Mouse (Mus musculus) adrenal gland, postnatal 4 days (tissue): Measurements from ENCODE around the gene Fam114a2. TPM values are rescaled to one million over a fixed set of nuclear protein-coding genes. Genes with fewer than 3 reads are reported as not detected.

Experiments
- DNase-seq, 2 experiments: peaks; one replicate each; pipeline ENCODE4 v3.0.0; 2021 to 2022; ENCODE audit warnings: low spot score in 2 of 2, mixed read lengths in 2 of 2
- total RNA-seq, 2 experiments: library from RNA; stranded (reverse); gene quantifications; 2 replicates each; pipeline ENCODE4 v1.2.3; 2021

The Fam114a2 gene
- total RNA-seq, 2 experiments from 2014 or later, result 54.9 to 60.5 TPM

DNA sequence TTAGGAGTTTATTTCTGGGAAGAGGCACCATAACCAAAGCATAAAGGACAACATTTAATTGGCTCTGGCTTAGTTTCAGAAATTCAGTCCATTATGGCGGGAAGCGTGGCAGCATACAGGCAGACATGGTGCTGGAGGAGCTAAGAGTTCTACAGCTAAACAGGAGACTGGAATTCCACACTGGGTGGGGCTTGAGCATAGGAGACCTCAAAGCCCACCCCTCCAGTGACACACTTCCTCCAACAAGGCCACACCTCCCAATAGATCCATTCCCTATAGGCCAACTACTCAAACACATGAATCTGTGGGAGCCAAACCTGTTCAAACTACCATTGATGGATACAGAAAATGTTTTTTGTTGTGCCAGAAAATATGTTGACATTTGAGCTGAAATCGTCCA is 2.8 kb upstream of the Fam114a2 start:
- DNase-seq, result no peak

DNA sequence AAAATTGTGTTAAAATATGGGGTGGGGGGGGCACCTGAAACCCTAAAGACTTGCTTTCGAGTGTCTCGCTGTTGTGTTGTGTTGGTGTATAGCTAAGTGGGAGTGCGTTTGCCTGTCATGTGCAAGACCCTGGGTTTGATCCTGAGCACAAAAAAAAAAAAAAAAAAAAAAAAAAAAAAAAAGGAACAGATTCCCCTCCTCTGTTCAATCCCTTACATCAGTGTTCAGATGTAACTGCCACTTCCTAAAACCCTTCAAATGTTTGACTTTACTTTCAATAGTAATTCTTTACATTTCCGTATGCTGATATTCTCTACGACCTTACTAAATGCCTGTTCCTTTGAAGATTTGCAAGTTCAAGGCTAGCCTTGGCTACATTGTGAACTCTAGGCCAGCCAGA is 887 bp upstream of the Fam114a2 start:
- no peak for DNase-seq

DNA sequence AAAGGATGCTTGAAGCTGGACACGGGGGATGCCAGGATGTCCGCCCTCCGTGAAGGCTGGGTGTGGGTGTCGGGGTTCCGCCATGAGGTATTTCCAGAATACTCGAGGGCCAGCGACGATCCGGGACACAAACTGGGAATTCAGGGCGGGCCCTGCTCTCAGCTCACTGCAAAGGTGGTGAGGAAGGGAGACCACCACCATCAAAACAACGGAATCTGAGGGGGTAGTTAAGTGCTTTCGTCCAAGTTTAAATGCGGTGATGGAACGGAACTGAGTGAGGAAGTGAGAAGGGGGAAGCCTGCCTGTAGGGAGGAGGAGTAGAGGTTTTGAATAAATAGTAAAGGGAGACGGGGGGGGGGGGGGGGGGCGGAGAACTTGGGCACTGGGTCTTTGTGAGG is 333 bp upstream of the Fam114a2 start:
- DNase-seq, result no peak

DNA sequence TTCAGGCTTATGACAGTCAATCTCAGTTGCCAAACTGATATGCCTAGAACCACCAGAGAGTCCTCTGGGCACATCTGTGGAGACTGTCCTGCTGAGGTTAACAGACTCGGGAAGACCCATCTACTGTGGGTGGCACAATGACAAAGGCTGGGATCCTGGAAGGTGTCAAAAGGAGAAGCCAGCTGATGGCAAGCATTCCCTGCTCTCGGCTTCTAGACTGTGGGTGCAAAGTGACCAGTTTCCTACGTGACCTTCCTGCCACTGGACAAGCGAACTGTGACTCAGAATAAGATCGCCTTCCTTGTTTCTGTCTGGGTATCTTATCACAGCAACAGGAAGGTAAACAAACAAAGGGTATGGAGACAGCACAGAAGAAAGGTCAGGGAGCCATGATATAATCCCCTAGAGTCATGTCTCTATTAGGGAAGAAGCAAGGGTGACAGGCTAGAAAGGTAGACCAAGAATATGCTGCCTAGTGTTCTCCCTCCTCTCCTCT is 1.4 kb downstream of the Fam114a2 start:
- no peak for DNase-seq

DNA sequence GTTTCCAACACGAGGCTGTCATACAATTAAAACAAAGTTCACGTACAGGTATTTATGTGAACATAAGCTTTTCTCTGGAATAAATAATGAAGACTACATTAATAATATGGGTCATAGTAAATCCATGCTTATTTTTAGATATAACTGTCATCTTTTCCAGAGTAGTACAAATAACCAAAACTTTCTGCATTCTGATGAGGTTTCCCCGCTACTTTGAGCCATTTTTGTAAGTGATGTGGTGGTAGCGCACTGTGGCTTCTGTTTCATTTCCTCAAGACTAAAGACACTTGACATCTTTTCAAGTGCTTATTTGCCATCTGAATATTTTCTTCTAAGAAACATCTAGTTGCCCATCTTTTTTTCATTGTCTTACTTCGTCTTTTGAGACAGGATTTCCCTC is 3.2 kb downstream of the Fam114a2 start:
- no peak for DNase-seq

DNA sequence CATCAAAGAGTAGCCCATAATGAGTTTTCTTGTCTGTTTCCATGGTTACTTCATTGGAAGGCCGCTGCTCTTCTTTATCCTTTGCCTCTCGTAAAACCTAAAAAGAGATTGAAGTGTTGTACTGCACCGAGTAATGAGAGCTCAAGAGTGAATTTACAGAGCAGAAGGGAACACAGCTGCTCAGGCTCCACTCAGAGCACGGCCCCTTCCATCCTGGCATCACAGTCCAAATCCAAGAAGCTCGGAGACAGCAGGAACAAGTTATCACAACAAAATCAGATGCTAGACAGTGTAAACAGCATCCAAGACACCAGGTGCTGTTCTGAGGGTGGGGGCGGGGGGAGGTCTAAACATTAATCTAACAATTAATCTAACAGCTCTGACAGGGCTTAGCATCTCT is 11.5 kb downstream of the Fam114a2 start:
- no peak for DNase-seq

DNA sequence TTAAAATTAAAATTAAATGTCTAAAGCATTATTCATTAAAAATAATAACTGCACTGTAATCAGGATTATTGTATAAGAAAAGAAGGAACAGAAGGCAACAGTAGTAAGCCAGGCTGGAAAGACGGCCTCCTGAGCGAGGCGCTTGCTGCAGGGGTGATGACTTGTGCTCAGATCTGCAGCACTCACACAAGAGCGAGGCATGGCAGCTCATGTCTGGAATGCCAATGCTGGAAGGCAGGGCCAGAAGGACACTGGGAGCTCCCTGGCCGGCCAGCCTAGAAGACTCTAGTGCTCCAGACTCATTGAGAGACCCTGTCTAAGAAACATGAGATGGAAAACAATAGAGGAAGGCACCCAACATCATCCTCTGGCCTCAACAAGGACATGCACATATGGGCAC is 15.3 kb downstream of the Fam114a2 start:
- no peak for DNase-seq

DNA sequence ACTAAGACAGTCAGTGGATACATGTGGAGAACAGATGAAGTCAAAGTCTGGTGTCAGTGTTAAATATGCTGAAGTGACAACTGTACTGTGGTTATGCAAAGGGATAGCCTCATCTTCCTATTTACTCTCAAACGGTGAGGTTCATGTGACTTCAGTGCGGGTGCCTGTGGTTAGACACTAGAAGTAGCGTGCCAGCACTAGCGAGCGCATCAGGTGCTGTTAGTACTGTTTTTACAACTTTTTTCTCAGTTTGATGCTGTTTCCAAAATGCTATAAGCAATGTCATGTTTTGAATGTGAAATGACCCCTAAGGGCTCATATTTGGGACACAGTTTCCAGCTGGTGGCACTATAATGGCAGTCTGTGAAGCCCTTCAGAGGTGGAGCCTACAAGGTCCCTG is 20.2 kb downstream of the Fam114a2 start:
- no peak for DNase-seq

DNA sequence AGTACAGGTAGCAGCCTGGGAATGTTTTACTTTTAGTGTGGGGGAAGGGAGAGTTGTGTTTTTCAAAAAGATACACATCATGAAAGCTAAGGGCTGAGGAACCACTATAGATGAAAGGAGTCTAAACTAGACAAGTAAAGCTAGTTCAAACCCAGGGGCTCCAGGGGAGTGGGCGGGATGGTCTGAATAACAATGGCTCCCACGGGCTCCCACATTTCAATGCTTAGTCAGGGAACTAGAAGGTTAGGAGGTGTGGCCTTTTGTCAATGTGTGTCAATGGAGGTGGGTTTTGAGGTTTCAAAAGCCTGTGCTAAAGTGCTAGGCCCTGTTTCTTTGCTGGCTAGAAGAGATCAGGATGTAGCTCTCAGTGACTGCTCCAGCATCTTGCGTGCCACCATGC is 20.7 kb downstream of the Fam114a2 start:
- DNase-seq, result no peak

DNA sequence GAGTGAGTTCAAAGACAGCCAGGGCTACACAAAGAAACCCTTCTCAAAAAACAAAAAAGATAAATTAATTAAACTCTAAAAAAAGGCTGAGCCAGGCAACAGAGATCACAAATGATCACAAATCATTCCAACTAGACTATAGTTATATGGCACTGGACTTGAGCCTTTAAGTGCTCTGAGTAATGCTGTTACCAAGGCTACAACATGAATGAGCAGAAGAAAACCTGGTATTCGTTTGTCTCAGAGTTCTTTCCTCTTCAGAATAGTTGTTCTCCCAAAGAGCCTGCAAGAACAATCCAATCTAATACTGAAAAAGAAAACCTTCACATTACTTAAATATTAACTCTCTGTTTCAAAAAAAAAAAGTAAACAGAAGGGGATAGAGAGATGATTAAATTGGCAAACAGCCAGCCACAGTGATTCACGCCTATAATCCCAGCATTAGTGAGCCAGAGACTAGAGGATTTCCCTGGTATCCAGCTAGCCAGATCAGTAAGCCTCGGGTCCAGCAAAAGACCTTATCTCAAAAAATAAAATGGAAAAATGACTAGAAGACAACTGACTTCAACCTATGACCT is 21.9 kb downstream of the Fam114a2 start:
- no peak for DNase-seq

DNA sequence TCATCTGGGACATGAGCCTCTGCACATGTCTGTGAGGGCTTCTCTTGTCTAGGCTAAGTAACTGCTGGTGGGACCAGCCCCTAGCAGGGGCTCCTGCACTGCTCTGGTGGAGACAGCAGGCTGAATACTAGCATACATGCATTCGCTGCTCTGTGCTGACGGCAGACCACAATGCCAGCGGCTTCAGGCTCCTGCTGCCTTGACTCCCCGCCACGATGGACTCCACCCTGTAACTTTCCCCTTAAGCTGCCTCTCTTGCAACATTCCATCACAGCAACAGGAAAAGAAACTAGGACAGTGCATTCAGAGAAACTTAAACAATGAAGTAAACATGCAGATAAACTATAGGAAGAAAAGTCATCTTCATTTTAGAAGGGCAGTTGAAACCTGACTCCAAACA is 30.0 kb downstream of the Fam114a2 start:
- DNase-seq, result no peak

DNA sequence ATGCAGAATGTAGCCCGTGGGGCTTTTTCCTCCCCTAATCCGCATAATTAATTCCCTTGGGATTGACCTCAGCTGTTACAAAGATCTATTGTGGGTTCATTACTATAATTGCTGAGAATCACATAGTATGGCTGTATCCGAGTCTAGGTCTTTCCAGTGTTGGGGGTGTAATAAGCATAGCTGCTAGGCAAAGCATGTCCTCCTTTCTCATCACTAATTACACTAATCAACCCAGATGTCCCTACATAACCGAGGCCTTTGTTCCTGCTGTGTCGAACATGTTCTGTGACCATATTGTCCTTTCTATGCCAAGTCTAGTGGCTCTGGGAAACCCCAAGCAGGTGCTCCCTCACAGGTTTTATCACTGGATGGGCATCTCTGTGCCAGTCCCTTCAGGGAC is 40.3 kb downstream of the Fam114a2 start:
- no peak for DNase-seq

DNA sequence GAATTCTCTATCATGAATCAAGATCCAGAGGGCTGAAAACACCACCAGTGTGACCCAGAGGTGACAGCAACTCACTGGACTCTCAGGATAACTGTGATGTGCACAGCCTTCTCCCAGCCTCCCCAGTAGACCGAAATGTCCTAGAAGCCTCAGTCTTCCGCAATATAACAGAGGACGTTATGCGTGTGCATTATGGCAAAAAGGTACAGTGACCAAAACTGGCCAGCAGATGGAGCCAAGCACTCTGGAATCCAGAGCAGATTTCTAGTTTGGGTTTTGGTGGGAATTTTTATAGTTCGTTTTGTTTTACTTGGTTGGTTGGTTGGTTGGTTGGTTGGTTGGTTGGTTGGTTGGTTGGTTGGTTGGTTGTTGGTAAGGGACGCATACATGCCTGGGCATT is 43.3 kb downstream of the Fam114a2 start:
- DNase-seq, result no peak

DNA sequence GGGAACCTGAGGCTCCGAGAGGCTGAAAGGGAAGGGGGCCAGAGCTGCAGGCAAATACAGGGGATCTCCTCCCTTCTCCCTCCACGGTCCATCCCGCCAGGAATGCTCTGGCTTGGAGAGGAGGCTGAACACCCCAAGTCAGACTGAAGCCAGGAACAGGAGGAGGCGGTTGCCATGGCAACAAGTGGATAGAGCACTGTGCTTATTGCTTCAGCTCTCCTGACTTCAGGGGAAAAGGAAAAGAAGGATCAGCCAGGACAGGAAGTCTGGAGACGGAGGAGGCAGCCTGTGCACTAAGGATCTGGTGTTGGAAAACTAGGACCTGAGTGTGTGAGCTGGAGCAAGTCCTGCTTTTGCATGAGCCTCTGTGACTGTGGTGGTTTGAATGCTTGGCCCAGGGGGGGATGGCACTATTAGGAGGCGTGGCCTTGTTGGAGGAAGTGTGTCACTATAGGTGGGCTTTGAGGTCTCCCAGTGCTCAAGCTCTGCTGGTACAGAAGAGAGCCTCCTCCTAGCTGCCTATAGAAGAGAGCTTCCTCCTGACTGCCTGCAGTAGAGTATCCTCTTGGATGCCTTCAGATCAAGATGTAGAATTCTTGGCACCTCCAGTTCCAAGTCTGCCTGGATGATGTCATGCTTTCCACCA is 44.0 kb downstream of the Fam114a2 start:
- DNase-seq, result no peak

DNA sequence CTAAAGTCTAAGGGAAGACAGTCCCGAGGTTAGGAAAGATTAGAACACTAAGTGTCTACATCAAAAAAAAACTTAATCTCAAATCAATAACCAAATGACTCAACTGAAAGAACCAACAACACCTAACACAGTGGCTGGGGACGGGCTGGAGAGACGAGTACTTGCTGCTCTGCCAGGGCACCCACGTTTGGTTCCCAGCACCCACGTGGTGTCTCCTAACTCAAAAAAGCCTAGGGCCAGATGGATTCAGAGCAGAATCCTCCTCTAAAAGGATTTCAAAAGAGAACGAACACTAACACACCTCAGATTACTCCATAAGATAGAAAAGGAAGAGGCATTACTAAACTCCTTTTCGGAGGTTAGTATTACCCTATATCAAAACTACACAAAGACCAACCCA is 47.4 kb downstream of the Fam114a2 start:
- DNase-seq, result no peak

DNA sequence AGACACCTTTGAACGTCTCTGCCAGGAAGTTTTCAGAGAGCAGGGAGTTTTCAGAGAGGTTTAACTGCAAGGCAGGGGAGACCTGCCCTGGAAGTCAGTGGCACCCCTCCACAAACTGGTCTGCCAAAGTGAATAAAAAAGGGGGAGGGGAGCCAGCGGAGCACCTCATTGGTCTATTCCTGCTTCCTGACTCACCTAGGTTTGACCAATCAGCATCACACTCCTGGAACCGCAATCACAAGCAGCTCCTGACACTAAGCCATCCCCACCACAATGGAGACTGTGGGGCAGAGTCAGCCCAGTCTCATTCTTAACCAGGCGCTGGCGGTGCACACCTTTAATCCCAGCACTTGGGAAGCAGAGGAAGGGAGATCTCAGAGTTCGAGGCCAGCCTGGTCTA is 48.4 kb downstream of the Fam114a2 start:
- no peak for DNase-seq

DNA sequence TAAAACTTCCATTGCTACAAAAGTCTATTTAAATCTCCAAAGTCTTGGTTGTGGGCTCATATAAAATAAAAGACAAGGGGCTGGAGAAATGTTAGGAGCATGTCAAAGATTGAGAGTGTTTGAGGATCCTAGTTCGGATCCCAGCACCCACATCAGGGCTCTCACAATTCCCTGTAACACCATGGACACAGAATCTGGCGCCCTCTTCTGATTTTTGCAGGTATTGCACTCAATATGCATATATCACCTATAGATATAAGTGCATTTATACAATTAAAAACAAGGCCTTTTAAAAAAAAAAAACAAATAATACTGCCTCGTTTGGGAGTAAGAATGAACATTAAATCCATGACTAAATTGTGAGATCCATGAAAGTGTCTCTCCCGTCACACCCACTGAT is 49.7 kb downstream of the Fam114a2 start:
- DNase-seq, result no peak

DNA sequence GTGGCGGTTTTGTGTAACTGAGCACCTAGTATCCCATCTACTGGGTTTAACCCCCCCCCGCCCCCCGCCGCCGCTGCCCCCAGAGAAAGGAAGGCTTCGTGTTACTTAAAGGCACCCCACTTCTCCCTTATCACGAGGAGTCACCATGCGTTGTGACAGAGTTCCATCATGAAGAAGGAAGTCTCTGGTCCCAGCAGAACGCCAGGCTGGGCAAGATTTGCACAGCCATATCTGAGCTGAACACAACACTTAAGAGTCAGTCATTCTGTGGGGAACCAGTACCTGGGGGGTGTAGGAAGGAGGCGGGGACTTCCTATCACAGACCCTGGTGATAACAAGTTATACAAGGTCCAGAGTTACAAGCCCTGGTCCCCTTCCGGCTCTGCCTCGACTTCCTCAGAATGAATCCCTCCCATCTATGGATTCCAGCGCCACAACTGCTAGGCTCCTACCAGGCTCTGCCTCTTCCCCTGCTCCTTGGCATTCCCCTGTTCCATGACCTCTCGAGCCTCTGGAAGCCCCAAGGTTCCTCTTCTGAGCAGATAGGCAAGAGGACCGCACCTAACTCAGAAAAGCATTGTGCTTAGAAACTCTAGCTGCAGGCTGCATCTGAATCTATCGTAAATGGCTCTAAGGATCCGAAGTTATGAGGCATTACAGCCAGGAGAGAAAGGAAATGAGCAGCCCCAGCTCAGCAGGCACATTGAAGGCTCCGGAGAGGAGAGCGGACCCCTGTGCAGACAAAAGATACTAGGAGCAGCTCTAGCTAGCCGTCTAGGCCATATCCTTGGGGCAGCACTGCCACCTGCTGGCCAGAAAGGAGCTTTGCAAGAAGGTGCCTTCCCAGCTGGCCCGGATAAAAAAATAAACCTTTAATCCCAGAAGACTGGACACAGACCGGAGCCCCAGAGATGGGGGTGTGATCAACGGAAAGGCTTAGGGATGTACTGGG is 51.0 kb downstream of the Fam114a2 start:
- DNase-seq, result peak; percentile 19 to 22

DNA sequence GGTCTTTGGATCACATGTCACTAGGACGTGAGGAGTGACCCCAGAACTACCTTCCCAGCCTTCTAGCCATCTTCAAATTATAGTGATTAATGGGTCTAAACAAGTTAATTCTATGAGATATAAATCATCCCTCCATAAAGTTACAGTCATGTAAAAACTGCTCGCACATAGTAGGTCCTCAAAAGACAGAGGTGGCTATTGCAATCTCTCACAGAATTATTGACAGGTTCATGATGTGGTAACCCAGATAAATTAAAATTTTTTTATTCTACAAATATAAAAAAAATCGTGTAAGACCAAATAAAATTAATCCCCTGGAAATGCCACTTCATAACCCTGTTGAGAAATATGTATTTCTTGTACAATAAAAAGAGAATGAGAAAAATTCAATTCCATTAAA is 52.6 kb downstream of the Fam114a2 start:
- DNase-seq, result no peak

DNA sequence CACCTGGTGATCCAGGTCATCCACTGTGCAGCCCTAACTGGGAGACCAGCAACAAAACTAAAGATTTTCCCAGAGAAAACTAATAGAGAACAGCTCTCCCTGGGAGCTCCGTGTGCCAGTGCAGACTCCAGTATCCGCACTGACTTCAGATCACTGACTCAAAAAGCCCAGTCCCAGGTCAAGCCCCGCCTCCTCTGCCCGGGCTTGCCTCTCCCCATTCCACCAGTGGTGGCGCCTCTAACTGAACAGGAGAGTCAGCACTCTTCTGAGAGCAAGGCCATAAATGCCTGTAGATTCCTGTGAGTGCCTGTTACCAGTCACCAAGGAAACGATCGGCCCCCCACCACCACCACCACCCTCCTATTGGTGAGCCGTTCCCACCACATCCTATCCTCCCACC is 53.4 kb downstream of the Fam114a2 start:
- DNase-seq, result no peak

DNA sequence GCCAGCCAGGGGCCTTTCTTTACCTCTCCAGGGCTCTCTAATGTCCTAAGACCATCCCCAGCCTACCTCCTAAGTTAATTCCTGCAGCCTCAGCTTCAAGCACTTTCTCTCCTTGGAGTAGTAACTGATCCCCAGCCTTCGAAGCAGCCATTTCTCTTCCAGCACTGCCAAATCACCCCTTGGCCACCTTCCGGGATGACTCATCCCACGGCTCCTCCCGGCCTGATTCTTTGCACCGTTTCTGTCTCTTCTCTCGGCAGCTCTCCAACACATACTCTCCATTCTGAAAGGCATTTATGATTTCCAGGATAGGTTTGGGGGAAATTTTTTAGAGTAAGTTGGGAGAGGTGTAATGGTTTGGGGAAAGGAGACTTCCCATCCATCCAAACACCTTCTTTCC is 58.7 kb downstream of the Fam114a2 start:
- DNase-seq, result no peak

DNA sequence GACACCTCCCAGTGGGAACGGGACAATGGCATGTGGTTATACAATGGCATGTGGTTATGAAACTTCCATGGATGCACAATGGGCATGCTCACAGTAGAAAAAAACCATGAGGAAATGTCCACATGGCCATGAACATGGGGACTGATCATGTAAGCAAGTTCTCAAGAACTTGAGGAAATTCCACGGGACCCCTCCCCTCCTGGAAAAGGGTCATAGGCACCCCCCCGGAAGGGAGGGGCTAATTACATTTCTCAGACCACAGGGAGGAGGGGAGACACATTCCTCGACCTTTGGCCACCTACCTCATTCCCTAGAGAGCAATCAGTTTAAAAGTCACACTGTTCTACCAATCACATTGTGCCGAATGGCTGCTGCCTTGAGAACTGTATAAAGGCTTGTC is 64.0 kb downstream of the Fam114a2 start:
- no peak for DNase-seq
